Mouse (Mus musculus) ZHBTc4 (cell line): ENCODE measurements around the gene H2-T22.
"Not testable (repeated sequence)": the region's sequence is repeated elsewhere in the genome, so short reads cannot be mapped to it uniquely, and the experiment has no call there.

Experiments
- DNase-seq: peaks from one replicate; pipeline ENCODE4 v3.0.0-alpha.2; 2011; ENCODE audit warnings: low read depth, low spot score

H2-T22 gene

DNA sequence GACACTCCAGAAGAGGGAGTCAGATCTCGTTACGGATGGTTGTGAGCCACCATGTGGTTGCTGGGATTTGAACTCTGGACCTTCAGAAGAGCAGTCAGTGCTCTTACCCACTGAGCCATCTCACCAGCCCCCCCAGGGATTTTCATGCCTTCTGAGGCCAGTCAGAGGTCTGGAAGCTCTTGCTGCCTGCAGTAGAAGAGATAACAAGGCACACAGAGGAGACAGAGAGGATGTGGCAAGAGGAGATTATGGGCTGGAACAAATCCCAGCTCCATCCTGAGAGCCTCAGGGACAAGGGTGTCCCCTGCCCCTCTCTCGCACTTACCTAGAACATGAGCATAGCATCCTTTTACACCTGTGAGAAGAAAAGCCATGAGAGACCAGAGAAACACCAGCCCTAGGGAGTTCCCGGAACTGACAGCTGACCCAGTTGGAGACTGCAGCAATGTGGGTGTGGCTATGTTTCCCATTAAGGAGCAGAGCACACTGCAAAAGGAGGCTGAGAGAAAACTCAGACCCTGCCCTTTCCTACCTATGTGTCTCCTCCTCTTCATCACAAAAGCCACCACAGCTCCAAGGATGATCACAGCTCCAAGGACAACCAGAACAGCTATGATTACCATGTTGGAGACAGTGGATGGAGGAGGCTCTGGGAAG is 12.4 kb downstream of the H2-T22 start:
- peak; percentile 45 for DNase-seq

DNA sequence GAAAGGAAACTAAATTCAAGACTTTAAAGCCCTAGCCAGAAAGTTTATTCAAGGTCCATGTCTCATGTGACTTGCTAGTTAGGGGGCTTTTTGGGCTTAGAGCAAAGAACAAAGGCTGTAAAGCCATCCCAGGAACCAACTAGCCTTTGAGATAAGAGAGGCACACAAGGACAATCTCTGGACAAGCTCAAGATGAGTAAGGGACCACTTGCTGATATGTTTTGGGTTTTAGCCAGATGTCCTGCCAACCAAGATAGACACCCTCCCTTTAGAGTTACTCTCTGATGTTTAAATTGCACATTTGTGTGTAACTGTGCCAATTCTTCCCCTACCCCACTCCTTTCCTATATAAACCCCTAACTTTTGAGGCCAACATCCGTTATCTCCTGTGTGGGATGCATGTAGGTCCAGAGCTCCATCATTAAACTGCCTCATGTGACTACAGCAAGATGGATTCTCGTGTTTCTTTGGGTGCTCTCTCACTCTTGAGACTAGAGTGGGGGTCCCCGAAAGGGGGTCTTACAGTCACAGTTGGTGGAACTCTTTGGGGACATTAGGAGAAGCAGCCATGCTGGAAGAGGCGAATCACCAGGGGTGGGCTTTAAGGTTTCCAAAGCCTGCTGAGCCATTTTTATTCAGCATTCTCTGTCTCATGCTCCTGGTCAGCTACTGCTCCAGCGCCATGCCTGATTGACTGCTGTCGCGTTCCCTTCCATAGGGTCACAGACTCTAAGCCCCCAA is 13.5 kb downstream of the H2-T22 start:
- no peak for DNase-seq

DNA sequence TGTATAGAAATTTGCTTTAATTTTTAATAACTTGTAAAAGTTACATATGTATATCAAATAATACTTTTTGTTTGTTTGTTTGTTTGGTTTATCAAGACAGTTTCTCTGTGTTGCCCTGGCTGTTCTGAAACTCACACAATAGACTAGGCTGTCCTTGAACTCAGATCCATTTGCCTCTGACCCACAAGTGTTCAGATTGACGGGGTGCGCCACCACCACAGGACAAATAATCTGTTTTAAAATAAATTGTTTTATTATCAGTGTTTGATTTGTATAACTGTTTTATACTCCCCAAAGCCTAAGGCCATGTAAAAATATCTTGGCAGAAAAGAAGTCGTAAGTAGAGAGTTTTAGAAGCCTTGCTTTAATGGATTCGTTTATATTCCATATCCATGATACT is 14.9 kb downstream of the H2-T22 start:
- DNase-seq = no peak

DNA sequence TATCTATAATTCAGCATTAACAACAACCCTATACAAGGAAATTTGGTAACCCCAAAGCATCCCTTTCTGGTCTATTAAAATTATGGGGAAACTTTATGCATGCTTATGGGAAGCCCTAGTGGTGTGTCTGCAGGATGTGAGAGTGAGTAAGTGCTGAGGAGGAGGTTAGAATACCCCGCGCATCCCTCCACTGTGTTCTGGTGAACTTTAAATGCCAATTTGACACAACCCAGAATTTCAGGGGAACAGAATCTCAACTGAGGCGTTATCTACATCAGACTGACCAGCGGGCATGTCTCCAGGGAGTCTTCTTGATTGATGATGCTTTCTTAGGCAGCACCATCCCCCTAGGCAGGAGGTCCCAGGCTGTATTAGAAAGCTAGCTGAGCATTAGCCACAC is 16.6 kb downstream of the H2-T22 start:
- no peak for DNase-seq

DNA sequence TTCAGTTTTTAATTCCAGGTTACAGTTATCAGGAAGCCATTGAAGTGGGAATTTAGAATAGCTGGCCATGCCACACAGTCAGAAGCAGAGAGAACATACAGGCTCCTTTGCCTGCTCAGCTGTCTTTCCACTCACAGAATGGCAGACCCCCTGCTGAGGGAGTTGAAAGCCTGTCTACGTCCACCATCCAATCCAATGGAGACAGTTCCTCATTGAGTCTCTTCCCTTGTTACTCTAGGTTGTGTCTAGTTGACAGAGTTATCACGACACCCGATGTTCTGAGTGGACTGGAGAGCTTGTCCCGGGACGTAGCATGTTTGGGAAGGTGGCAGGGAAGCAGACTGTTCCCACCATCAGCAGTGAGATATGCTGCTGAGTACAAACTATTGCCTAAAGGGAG is 17.4 kb downstream of the H2-T22 start:
- peak; percentile 57 for DNase-seq

DNA sequence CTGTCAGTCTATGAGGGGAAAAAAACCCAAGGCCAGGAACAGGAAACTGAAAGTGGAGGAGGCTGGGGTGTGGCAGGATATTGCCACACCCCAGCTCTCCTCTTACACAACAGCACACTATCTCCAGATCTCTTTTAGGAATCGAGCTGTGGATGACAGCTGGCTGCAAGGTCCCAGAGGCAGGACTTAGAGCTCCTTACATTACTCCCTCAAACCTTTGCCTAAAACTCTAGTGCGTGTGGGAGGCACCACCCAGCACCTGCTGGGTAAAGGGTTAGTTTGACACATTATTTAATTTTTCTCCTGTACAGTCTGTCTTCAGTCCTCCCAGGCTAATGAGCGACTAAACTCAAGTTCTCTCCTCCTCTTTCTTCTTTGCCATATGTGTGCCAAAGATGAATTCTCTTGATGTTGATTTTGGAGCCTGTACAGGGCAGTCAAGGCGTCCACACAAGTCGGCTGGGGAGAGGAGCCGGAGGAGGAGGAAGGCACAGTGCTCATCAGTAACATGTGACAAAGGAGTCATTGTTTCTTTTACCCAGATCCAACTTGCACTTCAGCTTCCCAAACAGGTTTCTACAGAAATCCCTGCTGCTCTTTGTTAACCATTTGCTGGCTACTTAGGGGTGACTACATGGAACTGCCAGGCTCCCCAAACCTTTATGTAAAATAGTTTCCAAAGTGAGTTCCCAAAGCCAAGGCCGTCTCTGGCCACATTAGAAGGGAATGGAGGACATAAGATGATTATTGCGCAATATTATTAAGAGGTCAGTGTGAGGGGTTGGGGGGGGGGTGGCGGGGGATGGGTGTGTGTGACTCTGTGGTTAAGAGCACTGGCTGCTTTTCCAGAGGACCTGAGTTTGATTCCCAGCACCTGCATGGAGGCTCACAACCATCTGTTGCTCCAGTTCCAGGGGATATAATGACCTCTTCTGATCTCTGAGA is 18.6 kb downstream of the H2-T22 start:
- no peak for DNase-seq

DNA sequence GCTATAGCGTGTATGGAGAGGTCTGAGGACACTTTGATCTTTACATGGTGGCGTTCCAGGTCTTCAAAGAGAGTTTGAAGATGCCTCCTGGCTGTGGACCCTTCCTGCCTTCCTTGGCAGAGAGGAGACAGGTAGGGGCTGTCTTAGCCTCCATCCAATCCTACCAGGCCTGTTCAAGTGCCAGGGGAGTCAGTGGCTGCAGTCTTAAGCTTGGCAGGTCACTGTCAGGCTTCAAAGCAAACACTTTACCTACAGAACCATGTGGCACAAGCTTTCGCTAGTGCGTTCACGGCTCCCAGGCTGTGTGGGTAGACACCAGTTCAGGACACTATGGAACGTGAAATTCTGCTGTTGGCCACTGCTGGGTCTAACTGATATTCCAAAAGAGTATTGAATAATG is 19.6 kb downstream of the H2-T22 start:
- DNase-seq = no peak

DNA sequence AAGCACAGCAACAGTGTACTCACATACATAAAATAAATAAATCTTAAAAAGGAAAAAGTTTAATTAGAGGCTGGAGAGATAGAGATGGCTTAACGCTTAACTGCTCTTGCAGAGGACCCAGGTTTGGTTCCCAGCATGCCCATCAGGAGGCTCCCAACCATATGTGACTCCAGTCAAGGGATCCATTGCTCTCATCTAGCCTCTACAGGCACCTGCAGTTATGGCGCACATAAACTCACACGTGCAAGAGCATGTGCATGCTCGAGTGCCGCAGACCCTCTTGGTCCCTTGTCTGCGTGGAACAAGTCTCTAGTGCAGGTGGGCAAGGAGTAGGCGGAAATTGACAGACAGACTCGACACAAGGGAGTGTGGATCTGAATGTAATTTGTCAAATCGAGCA is 20.4 kb downstream of the H2-T22 start:
- no peak for DNase-seq

DNA sequence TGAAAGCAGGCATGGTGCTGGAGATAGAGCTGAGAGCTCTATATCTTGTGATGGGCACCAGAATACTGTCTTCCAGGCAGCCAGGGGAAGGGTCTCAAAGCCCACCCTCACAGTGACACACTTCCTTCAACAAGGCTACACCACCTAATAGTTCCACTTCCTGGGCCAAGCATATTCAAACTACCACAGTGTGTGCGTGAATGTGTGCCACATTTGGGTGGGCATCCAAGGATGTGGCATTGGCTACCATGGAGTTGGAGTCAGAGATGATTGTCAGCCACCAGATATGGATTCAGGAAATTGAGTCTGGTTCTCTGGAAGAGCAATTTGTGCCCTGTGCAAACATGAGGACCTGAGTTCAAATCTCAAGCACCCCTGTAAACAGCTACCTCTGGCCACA is 21.2 kb downstream of the H2-T22 start:
- no peak for DNase-seq

DNA sequence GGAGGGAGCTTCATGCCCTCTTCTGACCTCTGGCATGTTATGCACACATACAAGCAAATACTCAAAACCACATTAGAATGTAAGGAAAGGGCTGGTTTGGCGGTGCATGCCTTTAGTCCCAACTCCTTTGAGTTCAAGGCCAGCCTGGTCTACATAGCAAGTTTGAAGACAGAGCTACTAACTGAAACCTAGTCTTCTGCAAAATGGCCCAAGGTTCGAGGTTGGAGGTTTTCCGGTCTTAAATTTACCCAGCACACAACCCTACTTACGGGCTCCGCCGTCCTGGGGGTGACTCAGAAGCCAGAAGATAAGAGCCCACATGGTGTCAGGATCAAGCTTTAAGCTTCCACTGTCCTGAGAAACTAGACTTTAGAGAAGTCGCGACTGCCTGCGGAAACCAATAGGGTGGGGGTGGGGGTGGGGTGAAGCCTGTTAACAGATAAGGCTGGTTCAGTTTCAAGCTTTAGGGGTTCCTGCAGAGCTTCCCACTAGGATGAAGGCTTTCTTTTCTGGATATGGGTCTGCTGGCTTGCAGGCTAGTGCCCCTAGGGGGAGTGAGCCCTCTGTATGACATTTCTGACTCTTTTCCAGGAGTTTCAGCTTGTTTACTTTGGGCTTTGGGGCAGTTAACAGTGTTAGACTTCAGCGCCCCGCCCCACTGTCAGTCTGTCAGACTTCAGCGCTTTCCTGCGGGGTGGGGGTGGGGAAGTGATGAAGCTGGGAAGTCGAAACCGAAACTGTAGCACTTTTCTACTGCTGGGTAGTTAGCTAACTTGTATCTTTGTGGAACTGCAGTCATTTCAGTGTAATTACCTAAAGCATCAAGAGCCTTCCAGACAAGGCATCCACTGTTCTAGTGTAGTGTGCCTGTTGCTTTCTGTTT is 22.1 kb downstream of the H2-T22 start, which contains the start of gene H2-T24:
H2-T24 (minus strand) TSS at position 370 of the 883 bp plus-strand sequence.
- DNase-seq = peak; percentile 93

DNA sequence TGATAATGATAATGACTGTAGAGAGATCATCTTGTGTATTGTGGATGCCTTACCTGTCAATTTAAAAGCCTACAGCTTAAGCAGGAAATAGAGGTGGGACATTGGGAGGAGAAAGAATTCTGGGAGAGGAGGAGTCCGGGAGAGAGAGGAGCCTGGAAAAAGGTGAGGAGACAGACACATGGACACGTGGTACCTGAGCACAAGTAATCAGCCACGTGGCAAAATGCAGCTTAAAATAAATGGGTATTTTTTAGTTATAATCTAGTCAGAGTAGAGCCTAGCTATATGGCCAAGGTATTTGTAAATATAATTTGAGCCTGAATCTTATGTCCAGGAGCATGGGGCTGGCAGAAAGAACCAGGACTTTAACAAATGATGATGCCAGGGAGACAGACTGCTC is 23.0 kb downstream of the H2-T22 start:
- no peak for DNase-seq

DNA sequence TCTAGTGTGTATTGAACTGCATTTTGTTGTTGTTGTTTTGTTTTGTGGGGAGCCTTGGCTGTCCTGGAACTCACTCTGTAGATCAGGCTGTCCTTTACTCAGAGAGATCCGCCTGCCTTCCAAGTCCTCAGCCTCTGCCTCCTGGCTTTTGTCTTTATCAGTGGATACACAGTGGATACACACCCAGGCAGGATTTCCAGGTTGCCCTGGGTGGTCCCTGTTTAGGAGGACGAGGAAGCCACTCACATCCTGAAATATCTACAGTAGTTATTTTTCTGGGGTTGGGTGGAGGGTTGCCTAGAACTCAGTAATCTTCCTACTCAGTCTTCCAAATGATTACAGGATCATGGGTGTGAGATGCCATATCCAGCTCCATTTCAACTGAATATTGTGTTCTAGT is 23.6 kb downstream of the H2-T22 start:
- no peak for DNase-seq

DNA sequence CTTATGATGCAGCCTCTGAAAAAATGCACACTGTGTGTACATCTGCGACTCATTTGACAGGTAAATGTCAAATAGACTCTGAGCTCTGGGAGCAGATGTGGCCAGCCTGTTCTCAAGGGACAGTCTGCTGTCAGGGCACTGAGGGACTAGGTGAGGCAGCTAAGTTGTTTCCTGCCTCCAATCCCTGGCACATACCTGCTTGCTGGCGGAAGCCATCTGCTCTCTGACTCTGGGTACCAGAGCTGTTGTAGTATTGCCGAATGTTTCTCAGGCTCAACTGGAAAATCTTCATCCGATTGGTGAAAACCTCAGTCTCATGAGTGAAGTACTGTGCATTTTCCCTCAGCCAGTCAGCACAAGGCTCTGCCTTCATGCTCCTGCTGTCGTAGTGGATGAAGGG is 25.5 kb downstream of the H2-T22 start:
- DNase-seq = no peak

DNA sequence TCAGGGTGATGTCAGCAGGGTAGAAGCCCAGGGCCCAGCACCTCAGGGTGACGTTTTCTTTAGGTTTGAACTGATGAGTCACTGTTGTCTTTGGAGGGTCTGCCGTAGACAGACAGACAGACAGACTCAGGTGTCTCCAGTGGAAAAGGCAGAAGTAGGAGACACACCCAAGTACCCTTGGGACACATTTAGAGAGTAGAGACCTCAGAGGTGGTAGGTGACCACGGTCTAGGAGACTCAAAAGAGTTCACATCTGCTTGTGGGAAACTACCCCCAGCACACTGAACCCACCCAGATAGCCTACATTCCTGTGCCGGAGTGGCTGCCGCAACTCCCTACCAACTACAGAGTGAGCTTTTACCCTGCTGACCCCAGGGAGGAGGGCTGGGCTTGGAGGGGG is 27.6 kb downstream of the H2-T22 start:
- no peak for DNase-seq

DNA sequence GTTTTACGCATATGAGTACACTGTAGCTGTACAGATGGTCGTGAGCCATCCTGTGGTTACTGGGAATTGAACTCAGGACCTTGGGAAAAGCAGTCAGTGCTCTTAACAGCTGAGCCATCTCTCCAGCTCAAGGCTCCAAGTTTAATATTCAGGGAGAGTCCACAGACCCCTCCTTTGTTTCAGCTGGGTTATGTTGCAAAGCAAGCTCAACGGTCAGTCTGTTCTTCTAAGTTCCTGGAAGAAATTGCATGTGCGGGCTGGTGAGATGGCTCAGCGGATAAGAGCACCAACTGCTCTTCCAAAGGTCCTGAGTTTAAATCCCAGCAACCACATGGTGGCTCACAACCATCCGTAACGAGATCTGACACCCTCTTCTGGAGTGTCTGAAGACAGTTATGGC is 38.1 kb downstream of the H2-T22 start:
- not testable (repeated sequence) for DNase-seq

DNA sequence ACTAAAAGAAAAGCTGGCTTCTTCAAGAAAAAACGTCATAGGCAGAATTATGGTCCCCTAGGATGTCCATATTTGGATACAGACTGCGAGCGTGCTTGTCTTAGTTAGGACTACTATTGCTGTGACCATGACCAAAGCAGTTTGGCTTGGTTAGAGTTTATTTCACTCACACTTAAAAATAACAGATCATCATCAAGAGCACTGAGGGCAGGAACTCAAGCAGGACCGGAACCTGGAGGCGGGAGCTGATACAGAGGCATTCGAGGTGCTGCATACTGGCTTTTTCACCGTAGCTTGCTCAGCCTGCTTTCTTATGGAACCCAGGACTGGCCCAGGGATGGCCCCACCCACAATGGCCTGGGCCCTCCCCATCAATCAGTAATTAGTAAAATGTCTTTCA is 39.2 kb downstream of the H2-T22 start:
- DNase-seq = no peak

DNA sequence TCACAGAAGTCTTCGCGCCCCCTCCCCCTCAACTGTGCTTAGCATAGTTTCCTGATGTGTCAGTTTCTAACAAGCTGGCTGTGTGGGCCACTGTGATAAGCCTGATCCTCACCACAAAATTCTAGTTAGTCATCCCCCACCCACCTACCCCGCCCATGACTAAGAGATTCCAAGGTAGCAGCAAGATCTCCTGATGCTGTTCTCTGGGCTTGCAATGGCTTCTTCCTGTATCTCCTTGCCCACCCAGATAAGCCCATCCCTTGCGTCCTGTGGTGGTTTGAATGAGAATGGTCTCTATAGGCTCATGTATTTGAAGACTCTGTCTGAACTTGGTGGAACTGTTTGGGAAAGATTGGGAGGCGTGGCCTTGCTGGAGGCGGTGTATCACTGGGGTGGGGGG is 40.6 kb downstream of the H2-T22 start:
- peak; percentile 66 for DNase-seq

DNA sequence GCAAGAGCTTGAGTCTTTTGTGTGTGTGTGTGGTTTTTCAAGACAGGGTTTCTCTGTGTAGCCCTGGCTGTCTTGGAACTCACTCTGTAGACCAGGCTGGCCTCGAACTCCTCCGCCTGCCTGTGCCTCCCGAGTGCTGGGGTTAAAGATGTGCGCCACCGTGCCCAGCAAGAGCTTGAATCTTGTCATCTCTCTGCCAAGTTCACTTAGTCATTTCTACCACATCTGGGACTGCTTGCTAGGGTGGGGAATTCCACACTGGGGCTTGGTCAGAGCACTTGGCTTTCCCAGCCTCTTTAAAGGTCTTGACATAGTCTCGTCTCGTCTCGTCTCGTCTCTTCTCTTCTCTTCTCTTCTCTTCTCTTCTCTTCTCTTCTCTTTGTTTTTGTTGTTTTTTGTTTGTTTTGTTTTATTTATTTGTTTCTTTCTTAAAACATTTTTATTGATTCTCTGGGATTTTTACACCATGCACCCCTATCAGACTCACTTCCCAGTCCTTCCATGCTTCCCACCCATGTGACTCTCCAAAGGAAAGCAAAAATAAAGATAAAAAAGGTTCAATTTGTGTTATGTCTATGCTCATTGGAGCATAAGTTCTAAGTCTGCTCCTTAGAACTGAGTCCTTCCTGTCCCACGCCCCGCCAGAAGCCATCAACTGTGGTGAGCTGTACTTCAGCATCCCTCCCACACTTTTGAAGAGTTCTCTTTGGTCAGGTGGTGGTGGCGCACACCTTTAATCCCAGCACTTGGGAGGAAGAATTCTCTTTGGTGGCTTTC is 41.2 kb downstream of the H2-T22 start:
- DNase-seq = no peak

DNA sequence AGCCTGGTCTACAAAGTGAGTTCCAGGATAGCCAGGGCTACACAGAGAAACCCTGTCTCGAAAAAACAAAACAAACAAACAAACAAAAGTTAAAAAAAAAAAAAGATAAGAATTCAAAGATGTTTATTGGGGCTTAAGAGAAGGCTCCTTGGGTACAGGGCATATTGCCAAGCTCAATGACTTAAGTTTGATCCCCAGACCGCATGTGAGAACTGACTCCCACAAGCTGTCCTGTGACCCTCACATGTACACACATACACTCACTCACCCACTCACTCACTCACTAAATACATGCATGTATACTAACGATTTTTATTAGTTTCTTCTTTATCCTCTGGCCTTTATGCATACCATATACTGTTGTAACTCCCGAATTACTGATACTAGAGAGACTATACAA is 42.2 kb downstream of the H2-T22 start:
- DNase-seq = no peak

DNA sequence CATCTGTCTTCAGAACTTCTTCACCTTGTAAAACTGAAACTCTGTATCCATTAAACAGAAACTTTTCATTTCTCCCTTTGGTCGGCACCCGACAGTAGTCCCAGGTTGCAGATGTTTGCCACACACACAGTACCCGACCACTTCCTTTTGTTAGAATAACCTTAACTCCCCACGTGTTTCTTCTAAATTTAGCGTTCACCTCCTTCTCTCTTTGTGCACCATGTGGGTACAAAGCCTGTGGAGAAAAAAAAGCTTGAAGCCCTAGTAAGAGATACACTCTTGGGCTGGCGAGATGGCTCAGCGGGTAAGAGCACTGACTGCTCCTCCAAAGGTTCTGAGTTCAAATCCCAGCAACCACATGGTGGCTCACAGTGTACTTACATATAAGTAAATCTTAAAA is 43.2 kb downstream of the H2-T22 start:
- DNase-seq = no peak
